Mouse (Mus musculus) frontal cortex, adult (tissue): Measurements from ENCODE around the gene Lix1l.

Source experiments
- ATAC-seq: cut with Nextera tagmentation; 2 replicates; pipeline ENCODE4 v1.9.2; 2017; ENCODE audit warnings: mild to moderate bottlenecking, moderate library complexity, mixed read lengths; ENCODE audit not compliant: low TSS enrichment

The Lix1l gene

GRCm38 (mm10) chr3:96565105-96565504, 35.8 kb upstream of the Lix1l start:
- no peak for ATAC-seq

- ATAC-seq = no peak
These were observed 34.1 kb upstream of the Lix1l start for GRCm38 (mm10) chr3:96566661-96567450.

- ATAC-seq = no peak
These were observed 32.3 kb upstream of the Lix1l start for GRCm38 (mm10) chr3:96568605-96569004.

- no peak for ATAC-seq
These were observed 31.4 kb upstream of the Lix1l start for GRCm38 (mm10) chr3:96569506-96569905.

- ATAC-seq = no peak
These were observed 30.9 kb upstream of the Lix1l start for GRCm38 (mm10) chr3:96569966-96570605.

GRCm38 (mm10) chr3:96570643-96571042, 30.3 kb upstream of the Lix1l start:
- no peak for ATAC-seq

GRCm38 (mm10) chr3:96571336-96571735, 29.6 kb upstream of the Lix1l start:
- no peak for ATAC-seq

GRCm38 (mm10) chr3:96571896-96572698, 28.9 kb upstream of the Lix1l start:
- ATAC-seq = no peak

- no peak for ATAC-seq
These were observed 27.1 kb upstream of the Lix1l start for GRCm38 (mm10) chr3:96573611-96574511.

- ATAC-seq = no peak
These were observed 25.5 kb upstream of the Lix1l start for GRCm38 (mm10) chr3:96575272-96575984.

GRCm38 (mm10) chr3:96576005-96576658, 24.8 kb upstream of the Lix1l start:
- ATAC-seq = 0 out of 2 replicates have a peak, but pooled peaks have one; percentile 2

- ATAC-seq = peak; percentile 79
These were observed 24.0 kb upstream of the Lix1l start, which contains the start of gene Gm16253 for GRCm38 (mm10) chr3:96576690-96577541. Gene Gm16253, plus strand, starts transcription at chr3:96576984.

- ATAC-seq = no peak
These were observed 23.4 kb upstream of the Lix1l start for GRCm38 (mm10) chr3:96577566-96577965.

GRCm38 (mm10) chr3:96578561-96579238, 22.2 kb upstream of the Lix1l start:
- no peak for ATAC-seq

GRCm38 (mm10) chr3:96579239-96579750, 21.7 kb upstream of the Lix1l start:
- no peak for ATAC-seq

GRCm38 (mm10) chr3:96579885-96580454, 21.0 kb upstream of the Lix1l start:
- ATAC-seq = peak; percentile 78

- no peak for ATAC-seq
These were observed 19.8 kb upstream of the Lix1l start for GRCm38 (mm10) chr3:96581141-96581540.
